Mouse (Mus musculus) brain, embryonic 18.5 days (tissue): ENCODE data around the gene Specc1.

ENCODE experiments used
- DNase-seq: peaks from one replicate; pipeline ENCODE4 v3.0.0-alpha.2; 2012; ENCODE audit warnings: low read depth, low spot score

The Specc1 gene

DNA sequence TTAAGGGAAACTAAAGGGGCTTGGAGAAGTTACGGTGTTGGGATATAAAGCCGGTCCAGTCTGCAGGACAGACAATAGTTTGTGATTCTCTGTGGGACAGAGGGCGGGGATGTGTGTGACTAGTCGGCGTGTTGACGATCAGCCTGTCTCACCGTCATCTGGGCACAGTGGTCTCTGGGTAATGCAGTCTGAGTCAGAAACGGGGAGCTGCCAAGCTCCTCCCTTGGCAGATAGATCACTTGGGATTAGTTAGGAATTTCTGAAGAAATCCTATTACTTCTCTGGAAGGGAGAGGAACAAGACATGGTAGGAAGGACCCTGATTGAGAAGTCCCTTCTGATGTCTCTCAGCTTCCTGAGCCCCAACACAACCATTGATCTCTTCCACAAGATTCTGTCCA is 287.3 kb downstream of the Specc1 start:
- no peak for DNase-seq

DNA sequence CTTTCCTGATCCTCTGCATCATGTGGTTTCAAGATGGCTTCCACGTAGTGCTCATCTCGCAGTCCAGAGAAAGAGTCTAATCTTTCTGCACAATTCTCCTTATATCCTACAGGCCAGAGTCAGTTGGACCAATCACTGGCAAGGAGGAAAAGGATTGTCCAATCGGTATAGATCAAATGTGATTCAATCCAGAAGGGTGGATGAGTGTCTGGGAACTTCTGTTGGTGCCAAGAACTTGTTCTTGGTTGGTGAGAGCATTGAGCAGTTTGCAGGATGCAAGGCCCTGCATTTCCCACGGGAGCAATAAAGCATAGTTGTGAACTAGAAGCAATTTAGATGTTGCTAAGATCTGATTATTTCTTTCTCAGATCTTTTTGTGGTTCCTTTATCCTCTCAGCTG is 287.9 kb downstream of the Specc1 start:
- no peak for DNase-seq

DNA sequence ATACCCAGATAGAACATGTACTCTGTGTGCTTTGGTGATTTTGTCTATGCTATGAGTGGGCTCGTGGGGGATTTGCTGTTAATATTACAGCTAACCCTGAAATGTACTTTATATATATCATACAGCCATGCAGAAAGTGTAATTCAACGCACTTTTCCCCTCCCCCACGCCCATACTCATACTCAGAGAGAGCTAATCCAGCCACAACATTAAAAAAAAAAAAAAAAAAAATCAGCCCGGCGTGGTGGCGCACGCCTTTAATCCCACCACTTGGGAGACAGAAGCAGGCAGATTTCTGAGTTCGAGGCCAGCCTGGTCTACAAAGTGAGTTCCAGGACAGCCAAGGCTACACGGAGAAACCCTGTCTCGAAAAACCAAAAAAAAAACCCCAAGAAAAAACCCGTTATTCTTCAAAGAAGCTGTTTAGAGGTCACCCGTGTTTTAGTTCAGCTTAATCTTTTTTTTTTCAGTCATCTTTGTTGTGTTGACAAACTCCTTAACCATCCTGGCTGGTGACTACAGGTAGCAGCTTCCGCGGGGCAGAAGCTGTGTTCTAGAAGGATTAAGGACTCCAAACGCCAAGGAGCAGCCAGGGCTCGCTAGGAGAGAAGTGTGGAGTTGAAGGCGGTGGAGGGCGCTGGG is 291.3 kb downstream of the Specc1 start:
- no peak for DNase-seq

DNA sequence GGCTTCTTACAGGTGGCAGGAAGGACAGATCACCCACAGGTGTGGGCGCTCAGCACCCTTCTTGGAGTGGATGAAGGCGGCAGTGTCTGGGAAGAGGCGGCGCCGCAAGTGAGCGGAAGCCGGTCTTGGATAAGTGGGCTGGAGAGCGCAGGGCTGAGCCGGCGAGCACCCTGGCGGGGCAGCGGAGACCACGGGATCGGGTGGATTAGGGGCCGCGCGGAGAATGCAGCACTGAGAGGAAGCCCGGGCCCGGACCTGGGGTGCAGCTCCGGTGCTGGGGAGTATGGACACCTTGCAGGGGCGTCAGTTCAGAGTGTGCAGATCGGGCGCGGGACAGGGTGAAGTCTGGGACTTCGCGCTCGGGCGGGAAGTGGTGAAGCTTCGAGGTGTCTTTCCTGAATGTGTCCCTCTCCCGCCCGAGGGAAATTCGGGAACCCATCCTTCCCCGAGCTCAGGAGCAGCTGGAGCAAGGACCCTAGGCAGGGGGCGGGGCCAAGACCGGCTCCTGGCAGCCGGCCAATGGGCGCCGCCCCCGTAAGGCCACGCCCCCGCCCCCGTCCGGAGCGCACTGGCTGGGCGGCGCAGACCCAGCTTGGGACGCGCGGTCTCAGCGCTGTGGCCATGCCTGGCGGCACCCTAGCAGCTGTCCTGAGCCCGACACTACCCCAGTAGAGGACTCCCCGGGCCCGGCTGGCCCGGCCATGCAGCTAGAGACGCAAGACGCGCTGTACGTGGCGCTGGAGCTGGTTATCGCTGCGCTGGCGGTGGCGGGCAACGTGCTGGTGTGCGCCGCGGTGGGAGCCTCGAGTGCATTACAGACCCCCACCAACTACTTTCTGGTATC is 292.1 kb downstream of the Specc1 start, which contains the start of gene Adora2b:
TSS of gene Adora2b (plus strand) at position 584 of the 844 bp plus-strand sequence.
- DNase-seq, result no peak

DNA sequence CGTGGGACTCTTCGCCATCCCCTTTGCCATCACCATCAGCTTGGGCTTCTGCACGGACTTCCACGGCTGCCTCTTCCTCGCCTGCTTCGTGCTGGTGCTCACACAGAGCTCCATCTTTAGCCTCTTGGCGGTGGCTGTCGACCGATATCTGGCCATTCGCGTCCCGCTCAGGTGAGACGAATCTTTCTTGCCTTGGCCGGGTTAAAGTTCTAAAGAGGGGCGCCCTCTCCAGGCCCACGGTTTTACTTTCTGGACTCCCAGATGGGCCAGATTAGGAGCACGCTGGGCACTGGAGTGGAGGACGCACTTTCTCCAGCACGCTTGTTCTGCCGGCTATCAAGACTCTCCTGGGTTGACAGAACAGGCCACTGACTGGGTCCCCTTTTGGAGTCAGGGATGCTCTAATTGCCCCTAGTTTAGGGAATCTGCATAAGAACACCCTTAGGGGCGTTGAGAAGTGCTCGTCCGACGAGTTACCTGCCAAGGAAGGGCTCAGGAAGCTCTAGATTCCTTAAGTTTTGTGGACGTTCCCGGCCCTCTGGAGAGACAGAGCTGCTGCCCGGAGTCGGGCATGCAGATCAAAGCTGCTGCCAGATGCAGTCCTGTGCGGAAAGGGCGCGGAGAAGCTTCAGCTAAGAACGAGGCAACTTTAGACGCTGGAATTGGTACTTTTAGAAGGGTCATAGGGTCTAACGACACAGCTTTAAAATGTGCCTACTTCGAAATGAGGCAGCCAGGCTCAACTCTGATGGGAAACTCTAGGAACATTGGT is 292.9 kb downstream of the Specc1 start:
- no peak for DNase-seq

DNA sequence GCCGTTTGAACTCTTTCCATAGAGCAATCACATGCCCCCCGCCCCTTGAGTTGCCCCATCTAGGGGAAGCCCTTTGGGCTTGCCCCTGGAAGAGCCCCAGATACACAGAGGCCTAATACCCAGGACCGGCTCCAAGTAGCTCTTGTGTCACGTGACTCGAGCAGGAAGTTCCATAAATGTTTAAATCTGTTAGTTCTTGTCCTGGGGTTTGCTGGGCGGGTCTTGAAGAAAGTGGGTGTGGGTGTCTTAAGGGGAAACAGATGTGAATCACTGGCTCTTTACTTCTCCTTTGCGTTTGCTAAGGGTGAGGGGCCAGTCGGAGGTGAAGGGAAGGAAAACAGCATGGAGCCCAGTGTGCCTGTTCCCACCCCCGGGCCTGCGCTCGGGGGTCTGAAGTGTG is 294.5 kb downstream of the Specc1 start:
- DNase-seq, result no peak

DNA sequence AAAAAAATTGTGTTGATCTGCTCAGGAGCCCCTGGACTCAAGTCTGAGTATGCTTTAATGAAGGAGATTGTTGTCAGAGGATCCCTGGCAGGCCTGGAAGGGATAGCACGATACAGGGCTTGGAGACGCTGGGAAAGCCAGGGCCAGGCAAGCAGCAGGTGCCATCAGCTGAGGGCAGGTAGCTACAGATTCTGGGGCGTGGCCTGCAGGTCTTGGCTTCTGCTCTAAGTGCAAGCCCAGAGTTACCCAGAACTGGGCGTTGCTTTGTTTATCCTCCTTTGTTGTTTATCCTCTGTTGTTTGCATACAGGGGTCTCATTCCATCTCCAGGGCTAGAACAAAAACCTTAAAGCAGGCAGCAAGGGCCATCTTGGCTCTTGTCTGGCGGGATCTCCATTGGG is 296.8 kb downstream of the Specc1 start:
- DNase-seq, result no peak

DNA sequence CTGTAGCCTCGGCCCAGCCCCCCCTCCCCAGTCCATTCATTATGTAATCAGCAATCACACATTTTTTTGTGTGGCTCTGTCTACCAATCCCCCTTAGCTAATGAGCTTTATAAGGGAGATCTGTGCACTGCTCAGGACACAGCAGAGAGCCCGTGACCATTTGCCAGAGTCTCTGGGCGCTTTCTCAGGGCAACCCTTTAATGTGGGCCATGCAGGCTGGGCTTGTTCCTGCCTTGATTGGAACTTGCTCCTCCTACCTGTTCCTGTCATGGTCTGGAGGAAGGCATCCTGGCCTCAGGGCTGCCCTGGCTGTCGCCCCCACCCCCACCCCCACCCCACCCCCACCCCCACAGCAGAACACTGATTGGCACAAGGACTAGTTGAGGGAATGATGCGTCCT is 302.7 kb downstream of the Specc1 start:
- no peak for DNase-seq

DNA sequence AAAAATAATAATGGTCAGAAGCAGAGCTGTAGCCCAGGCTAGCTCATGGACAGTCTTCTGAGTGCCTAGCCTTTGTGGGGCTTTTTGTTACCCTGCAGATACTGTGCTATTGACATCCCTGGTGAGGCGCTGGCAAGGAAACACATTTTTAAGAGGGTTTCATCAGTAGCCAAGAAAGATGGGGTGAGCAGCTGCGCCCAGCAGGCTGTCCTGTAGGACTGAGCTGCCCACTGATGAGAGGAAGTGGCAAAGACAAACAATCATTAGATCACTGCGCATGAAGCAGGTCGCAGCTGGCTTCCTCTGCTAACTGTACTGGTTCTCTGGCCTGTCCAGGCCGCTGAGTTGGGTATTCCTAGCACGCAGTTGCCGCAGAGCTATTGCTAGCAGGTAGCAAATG is 307.0 kb downstream of the Specc1 start:
- DNase-seq, result no peak

DNA sequence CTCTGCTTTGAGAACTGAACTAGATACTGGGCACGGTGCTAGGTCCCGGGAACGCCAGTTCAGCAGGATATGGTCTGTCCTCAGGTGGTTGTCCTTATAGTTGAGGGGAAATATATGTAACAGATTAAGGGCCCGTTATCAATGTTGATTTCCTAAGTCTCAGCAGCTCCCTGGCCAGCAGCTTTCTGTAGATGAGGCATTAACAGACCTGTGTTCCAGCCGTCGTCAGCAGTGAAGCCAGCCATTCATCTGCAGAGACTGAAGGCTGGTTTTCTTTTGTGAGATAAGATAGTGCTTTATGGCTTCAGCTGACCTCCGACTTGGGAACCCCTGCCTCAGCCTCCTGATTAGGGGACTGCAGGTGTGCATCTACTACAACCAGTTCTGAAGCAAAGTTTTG is 307.5 kb downstream of the Specc1 start:
- no peak for DNase-seq

DNA sequence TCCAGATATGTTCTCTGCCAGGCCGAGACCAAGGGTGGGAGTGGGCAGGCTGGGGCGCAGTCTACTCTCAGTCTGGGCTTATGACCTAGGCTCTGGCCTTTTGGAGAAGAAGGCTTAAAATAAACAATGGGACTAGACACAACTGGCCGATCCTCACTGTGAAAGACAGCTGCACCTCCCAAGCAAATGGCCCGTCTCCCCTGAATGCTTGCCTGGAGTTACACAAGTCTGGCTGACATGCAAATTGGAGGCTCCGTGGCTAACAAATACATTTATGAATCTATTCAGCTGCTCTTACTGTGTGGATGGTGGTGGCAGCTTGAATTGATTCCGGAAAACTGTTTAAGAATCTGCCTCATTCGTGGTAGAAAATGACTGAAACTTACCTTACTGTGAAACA is 309.1 kb downstream of the Specc1 start:
- DNase-seq, result no peak

DNA sequence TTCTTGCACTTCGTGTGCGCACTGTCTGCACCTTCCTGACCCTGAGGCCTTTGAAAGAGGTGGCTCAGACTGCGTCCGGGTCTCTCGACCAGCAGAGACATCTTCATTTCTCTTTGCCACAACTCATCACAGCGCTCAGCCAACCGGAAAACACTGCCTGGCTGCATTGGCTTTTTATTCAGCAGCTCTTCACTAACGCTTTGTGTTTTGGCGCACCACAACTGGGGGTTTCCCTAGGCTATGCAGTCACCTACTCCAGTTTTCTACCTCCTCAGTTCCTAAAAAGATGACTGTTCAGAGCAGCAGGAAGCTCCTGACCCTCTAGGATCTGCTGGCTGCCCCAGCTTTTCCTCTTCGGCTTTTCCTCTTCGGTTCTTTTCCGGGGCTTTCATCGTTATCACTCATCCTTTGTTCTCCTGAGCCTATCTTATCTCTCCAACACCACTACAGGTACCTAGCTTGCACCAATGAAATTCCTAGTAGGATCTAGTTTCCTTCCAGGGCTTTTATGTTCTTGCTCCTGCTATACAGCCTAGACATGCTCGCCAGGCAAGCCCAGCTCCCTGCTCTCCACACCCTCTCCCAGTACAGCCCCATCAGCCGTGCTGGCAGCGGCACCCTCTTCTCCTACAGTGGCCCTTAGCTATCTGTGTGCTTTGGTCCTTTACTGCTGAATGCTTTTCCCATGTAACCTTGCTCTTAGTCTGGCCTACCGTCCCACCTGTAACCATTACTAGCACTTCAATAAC is 310.1 kb downstream of the Specc1 start:
- DNase-seq, result no peak

DNA sequence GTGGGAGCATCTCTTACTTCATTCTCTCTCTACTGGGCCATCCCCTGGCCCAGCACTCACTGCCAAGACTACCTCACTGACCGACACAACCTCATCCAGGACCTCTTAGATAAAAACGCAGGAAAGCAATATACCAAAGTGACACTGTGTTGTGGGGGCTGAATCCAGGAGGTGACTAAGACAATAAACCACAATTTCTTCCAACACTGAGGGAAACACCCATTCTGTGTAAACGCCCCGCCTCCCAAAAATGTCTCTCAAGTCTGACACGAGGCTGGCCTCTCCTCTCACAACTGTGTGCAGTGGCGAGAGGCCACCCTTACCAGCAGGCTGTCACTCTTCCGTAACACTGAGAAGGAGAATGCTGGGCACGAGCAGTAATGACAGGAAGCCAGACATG is 311.8 kb downstream of the Specc1 start:
- DNase-seq, result no peak

DNA sequence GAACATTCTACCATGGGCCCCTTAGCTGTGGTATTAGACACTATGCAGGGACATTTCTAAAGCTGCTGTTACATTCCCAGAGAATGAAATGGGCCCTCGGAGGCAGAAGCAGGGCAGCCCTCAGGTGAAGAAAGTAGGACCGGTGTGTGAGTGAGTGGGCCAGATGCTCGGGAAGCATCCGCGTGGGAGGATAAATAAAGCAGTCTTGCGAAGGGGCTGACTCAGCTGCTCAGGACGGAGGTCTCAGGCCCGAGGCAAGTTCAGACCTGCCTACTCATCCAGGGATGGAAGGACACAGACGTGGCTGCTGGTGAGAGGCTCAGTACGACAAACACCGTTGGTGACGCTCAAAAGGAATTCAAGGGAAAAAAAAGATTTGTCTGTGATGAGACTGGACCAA is 312.5 kb downstream of the Specc1 start:
- DNase-seq, result no peak

DNA sequence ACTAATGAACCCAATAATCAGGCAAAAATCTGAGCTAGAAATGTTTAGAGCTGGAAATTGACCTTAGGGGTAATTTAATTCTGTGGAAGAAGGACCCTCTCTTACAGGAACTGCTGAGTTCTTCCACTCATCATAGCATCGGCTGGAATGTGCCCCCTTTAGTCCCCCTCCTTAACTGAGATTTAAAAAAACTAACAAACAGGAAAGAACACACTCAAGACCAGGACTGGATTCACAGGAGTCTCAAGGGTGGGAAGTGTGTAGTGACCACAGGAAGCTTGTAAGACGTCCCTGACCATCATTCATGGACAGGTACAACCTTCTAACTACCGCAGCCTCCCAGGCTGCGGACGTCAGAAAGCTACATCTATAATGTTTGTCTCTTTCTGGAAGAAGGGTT is 314.3 kb downstream of the Specc1 start:
- DNase-seq, result no peak
